Mouse (Mus musculus): ENCODE data around the gene Cep295. TPM values are rescaled to one million over a fixed set of nuclear protein-coding genes. Genes with fewer than 3 reads are reported as not detected.

Gene Cep295
- 7.9 and 9.2 TPM in 2 replicates for polyA plus RNA-seq (2015; fragmentation: Nextera tagmentation; extraction: Ambion mirVana)

GRCm38 (mm10) chr9:15357484-15358275 is at the start of gene Cep295:
TSS of gene Cep295 (minus strand) at chr9:15357788.
- Histone ChIP-seq H3K4me1 (peaks cover 18% of the 10 kb centered on the region), H3K4me2 (peak within 1 kb of the TSS; percentile 85), H3K4me3 (peak within 1 kb of the TSS; percentile 84), H3K9me3 (no peaks in the 10 kb centered on the region), H3K9ac (peak within 1 kb of the TSS; percentile 89), H3K27ac (replicated peaks) (peak within 1 kb of the TSS; percentile 81), H3K36me3 (peaks cover 12% of the 10 kb centered on the region), H3K27me3 (replicated peaks) (peaks cover 13% of the 10 kb centered on the region)
- 2% methylated on average over 60 of the region's 60 CpGs for whole genome bisulfite sequencing
- ATAC-seq (ENCODE audit: extremely low read depth, insufficient number of reproducible peaks, low FRiP score, low TSS enrichment), result peak; percentile 97

DNA sequence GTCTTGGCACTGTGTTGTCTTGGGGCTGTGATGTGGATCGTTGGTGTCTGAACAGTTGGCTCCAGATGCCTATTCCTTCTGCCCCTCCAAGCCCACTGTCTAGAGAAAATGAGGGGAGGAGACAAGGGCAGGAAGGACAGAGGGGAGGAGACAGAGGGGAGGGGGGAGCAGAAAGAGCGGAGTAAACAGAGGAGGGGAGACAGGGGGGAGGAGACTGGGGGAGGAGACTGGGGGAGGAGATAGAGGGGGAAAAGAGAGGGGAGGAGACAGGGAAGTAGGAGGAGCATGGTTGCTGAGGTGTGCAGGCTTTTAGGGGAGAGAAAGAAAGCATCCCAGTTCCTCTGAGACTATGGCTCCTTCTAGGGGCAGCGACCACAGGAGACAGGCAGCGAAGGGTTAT is 40.0 kb upstream of the Cep295 start:
- Histone ChIP-seq H3K4me1 (no peaks in the 10 kb centered on the region), H3K36me3 (no peaks in the 10 kb centered on the region), H3K9me3 (no peaks in the 10 kb centered on the region), H3K4me2 (no peak overlapping the region), H3K27me3 (replicated peaks) (no peaks in the 10 kb centered on the region), H3K9ac (no peak overlapping the region), H3K4me3 (no peak overlapping the region), H3K27ac (replicated peaks) (no peak overlapping the region)
- ATAC-seq (ENCODE audit: extremely low read depth, insufficient number of reproducible peaks, low FRiP score, low TSS enrichment), result no peak; the same call in 1 of the 2 replicates
- 56% methylated on average over 4 of the region's 4 CpGs for WGBS

- 64% methylated on average over 1 of the region's 1 CpGs for WGBS
- Histone ChIP-seq H3K9me3 (no peaks in the 10 kb centered on the region), H3K27ac (replicated peaks) (no peak overlapping the region), H3K4me1 (no peaks in the 10 kb centered on the region), H3K36me3 (no peaks in the 10 kb centered on the region), H3K4me2 (no peak overlapping the region), H3K4me3 (no peak overlapping the region), H3K9ac (no peak overlapping the region), H3K27me3 (replicated peaks) (no peaks in the 10 kb centered on the region)
- ATAC-seq (ENCODE audit: extremely low read depth, insufficient number of reproducible peaks, low FRiP score, low TSS enrichment), result no peak
Observed at GRCm38 (mm10) chr9:15395353-15395942, 37.9 kb upstream of the Cep295 start.

DNA sequence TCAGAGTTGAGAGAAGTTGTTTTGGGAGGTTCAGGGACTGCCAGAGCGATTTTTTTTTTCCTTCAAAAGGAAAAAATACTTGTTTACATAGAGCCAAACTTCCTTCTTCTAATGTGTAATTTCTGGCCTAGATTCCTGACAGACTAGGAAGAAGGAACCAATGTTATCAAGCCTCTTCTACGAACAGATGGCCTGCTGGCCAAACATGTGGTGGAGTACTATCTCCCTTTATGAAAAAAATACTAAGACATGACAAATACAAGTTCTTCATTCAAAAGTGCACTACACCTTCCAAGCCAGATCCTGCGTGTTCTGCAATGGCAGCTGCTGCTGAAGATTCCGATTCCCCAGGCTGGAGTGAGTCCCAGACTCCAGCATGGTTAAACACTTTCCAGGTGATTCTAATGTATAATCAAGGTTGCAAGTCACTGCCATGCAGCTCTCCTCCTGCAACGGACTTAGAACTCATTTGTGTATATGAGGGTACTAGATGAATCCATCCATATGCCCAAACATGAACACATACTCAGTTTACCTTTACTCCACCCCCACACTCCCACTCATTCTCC is 29.6 kb upstream of the Cep295 start:
- H3K9ac ChIP-seq, result no peak overlapping the region
- no peaks in the 10 kb centered on the region for H3K4me1 ChIP-seq
- no peaks in the 10 kb centered on the region for H3K36me3 ChIP-seq
- no peaks in the 10 kb centered on the region for H3K27me3 ChIP-seq (replicated peaks)
- H3K4me2 ChIP-seq, result no peak overlapping the region
- 66% methylated on average over 5 of the region's 5 CpGs for WGBS
- no peak overlapping the region for H3K4me3 ChIP-seq
- H3K27ac ChIP-seq (replicated peaks), result no peak overlapping the region
- ATAC-seq (ENCODE audit: extremely low read depth, insufficient number of reproducible peaks, low FRiP score, low TSS enrichment), result no peak
- H3K9me3 ChIP-seq, result no peaks in the 10 kb centered on the region

GRCm38 (mm10) chr9:15384266-15384665 is 26.7 kb upstream of the Cep295 start:
- H3K36me3 ChIP-seq, result no peaks in the 10 kb centered on the region
- WGBS, result 67% methylated on average over 5 of the region's 5 CpGs
- no peaks in the 10 kb centered on the region for H3K27me3 ChIP-seq (replicated peaks)
- ATAC-seq (ENCODE audit: extremely low read depth, insufficient number of reproducible peaks, low FRiP score, low TSS enrichment), result no peak
- H3K27ac ChIP-seq (replicated peaks), result no peak overlapping the region
- no peaks in the 10 kb centered on the region for H3K9me3 ChIP-seq
- H3K4me1 ChIP-seq, result no peaks in the 10 kb centered on the region
- no peak overlapping the region for H3K9ac ChIP-seq
- H3K4me2 ChIP-seq, result no peak overlapping the region
- no peak overlapping the region for H3K4me3 ChIP-seq

GRCm38 (mm10) chr9:15366260-15366659 is 8.7 kb upstream of the Cep295 start:
- Histone ChIP-seq H3K4me1 (no peaks in the 10 kb centered on the region), H3K9ac (no peak overlapping the region), H3K36me3 (no peaks in the 10 kb centered on the region), H3K27me3 (replicated peaks) (no peaks in the 10 kb centered on the region; the same call in 1 of the 2 replicates), H3K4me2 (no peak overlapping the region), H3K4me3 (no peak overlapping the region), H3K27ac (replicated peaks) (no peak overlapping the region), H3K9me3 (no peaks in the 10 kb centered on the region)
- no peak for ATAC-seq (ENCODE audit: extremely low read depth, insufficient number of reproducible peaks, low FRiP score, low TSS enrichment)
- WGBS, result 57% methylated on average over 2 of the region's 2 CpGs

DNA sequence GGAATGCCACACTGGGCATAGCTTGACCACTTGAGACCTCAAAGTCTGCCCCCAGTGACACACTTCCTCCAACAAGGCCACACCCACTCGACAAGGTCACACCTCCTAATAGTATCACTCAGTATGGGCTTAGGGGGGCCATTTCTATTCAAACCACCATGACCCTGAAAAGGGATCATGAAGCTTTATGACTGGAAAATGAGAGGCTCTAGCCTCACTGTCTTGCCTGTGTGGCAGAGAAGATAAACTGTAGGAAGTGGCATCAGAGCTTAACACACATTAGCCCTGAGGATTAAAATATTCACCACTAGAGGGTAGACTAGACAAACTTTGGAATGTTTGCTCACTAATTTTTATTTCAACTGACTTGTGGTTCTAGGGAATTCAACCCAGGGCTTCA is 8.3 kb upstream of the Cep295 start:
- WGBS, result 87% methylated on average over 1 of the region's 1 CpGs
- no peak overlapping the region for H3K4me2 ChIP-seq
- no peaks in the 10 kb centered on the region for H3K9me3 ChIP-seq
- H3K27me3 ChIP-seq (replicated peaks), result no peaks in the 10 kb centered on the region; the same call in 1 of the 2 replicates
- no peak overlapping the region for H3K4me3 ChIP-seq
- no peaks in the 10 kb centered on the region for H3K36me3 ChIP-seq
- H3K9ac ChIP-seq, result no peak overlapping the region
- no peak for ATAC-seq (ENCODE audit: extremely low read depth, insufficient number of reproducible peaks, low FRiP score, low TSS enrichment)
- H3K4me1 ChIP-seq, result no peaks in the 10 kb centered on the region
- H3K27ac ChIP-seq (replicated peaks), result no peak overlapping the region

- H3K4me2 ChIP-seq, result no peak overlapping the region
- no peak overlapping the region for H3K4me3 ChIP-seq
- no peak overlapping the region for H3K9ac ChIP-seq
- no peaks in the 10 kb centered on the region for H3K9me3 ChIP-seq
- H3K27me3 ChIP-seq (replicated peaks), result peaks cover 7% of the 10 kb centered on the region; the same call in 1 of the 2 replicates
- no peaks in the 10 kb centered on the region for H3K4me1 ChIP-seq
- H3K36me3 ChIP-seq, result no peaks in the 10 kb centered on the region
- 54% methylated on average over 1 of the region's 1 CpGs for WGBS
- no peak overlapping the region for H3K27ac ChIP-seq (replicated peaks)
- ATAC-seq (ENCODE audit: extremely low read depth, insufficient number of reproducible peaks, low FRiP score, low TSS enrichment), result no peak
Observed at GRCm38 (mm10) chr9:15364843-15365242, 7.3 kb upstream of the Cep295 start.

- H3K9me3 ChIP-seq, result no peaks in the 10 kb centered on the region
- H3K4me1 ChIP-seq, result peaks cover 18% of the 10 kb centered on the region
- peaks cover 13% of the 10 kb centered on the region for H3K27me3 ChIP-seq (replicated peaks)
- peak; percentile 9; the same call in 1 of the 2 replicates for ATAC-seq (ENCODE audit: extremely low read depth, insufficient number of reproducible peaks, low FRiP score, low TSS enrichment)
- peak overlapping the region; percentile 89 for H3K9ac ChIP-seq
- peaks cover 18% of the 10 kb centered on the region for H3K36me3 ChIP-seq
- under 1% methylated on average over 9 of the region's 9 CpGs for WGBS
- H3K4me3 ChIP-seq, result peak overlapping the region; percentile 84
- H3K4me2 ChIP-seq, result peak overlapping the region; percentile 85
- peak overlapping the region; percentile 81 for H3K27ac ChIP-seq (replicated peaks)
Observed at GRCm38 (mm10) chr9:15356916-15357483, 588 bp downstream of the Cep295 start.

- H3K36me3 ChIP-seq, result peaks cover 80% of the 10 kb centered on the region
- 69% methylated on average over 2 of the region's 2 CpGs for WGBS
Observed at GRCm38 (mm10) chr9:15349925-15350324, 7.7 kb downstream of the Cep295 start.

GRCm38 (mm10) chr9:15337776-15338175 is 19.8 kb downstream of the Cep295 start:
- H3K36me3 ChIP-seq, result peaks cover 93% of the 10 kb centered on the region
- no peak for ATAC-seq (ENCODE audit: extremely low read depth, insufficient number of reproducible peaks, low FRiP score, low TSS enrichment)
- H3K9me3 ChIP-seq, result no peaks in the 10 kb centered on the region
- H3K4me1 ChIP-seq, result no peaks in the 10 kb centered on the region
- H3K27ac ChIP-seq (replicated peaks), result no peak overlapping the region
- no peak overlapping the region for H3K4me3 ChIP-seq
- no peak overlapping the region for H3K9ac ChIP-seq
- no peaks in the 10 kb centered on the region for H3K27me3 ChIP-seq (replicated peaks)
- 93% methylated on average over 4 of the region's 4 CpGs for WGBS
- H3K4me2 ChIP-seq, result no peak overlapping the region

More at GRCm38 (mm10) chr9:15349925-15350324, 7.7 kb downstream of the Cep295 start:
- H3K9ac ChIP-seq, result no peak overlapping the region
- ATAC-seq (ENCODE audit: extremely low read depth, insufficient number of reproducible peaks, low FRiP score, low TSS enrichment), result no peak
- H3K27me3 ChIP-seq (replicated peaks), result no peaks in the 10 kb centered on the region
- no peak overlapping the region for H3K4me2 ChIP-seq
- no peaks in the 10 kb centered on the region for H3K4me1 ChIP-seq
- no peak overlapping the region for H3K4me3 ChIP-seq
- H3K9me3 ChIP-seq, result no peaks in the 10 kb centered on the region
- H3K27ac ChIP-seq (replicated peaks), result no peak overlapping the region
